In genomic region chr17:47384064-47384463, GRCm38 (mm10) we compare ENCODE assay signal across 26 mouse cellular contexts. TPM values are rescaled to one million over a fixed set of nuclear protein-coding genes. Genes with fewer than 3 reads are reported as not detected.
DNase-seq lines count a peak whose midpoint lies in the region; ATAC-seq and TF ChIP-seq lines count a peak whose summit lies in the region.
"Had no signal": no experiment of that assay in that cellular context is flagged by ENCODE, and none has a peak within 500 bp of the region (broad histone marks: within the 10 kb centered on the region; RNA-seq: fewer than 3 reads in every experiment).

No protein-coding gene starts in this region.

- WGBS in kidney, postnatal 0 days, result 90% methylated on average over 3 of the region's 3 CpGs
- WGBS in lung, embryonic 14.5 days, result 87% methylated on average over 3 of the region's 3 CpGs
- WGBS in bone marrow, adult 2 months, result 82% methylated on average over 3 of the region's 3 CpGs

- H3K9me3 ChIP-seq in kidney, postnatal 0 days (replicated peaks; ENCODE audit: low read length), result no peaks in the 10 kb centered on the region
- H3K9me3 ChIP-seq in lung, embryonic 14.5 days (ENCODE audit: low read depth, low read length), result no peaks in the 10 kb centered on the region
- H3K9me3 ChIP-seq: embryonic facial prominence, embryonic 10.5 days had no signal

- H3K27me3 ChIP-seq in kidney, postnatal 0 days (ENCODE audit: insufficient read depth, low read length), result no peaks in the 10 kb centered on the region
- no peaks in the 10 kb centered on the region for H3K27me3 ChIP-seq in lung, embryonic 14.5 days (ENCODE audit: insufficient read depth, low read length)
- H3K27me3 ChIP-seq: CH12.LX; heart, embryonic 15.5 days; lung, embryonic 15.5 days had no signal

- 0 out of 2 replicates have a peak, but pooled peaks cover 11% of the 10 kb centered on the region for H3K36me3 ChIP-seq in kidney, postnatal 0 days (ENCODE audit: insufficient read depth, low read length)
- H3K36me3 ChIP-seq in lung, embryonic 14.5 days (ENCODE audit: insufficient read depth), result peaks cover 25% of the 10 kb centered on the region

- no peak overlapping the region for H3K27ac ChIP-seq in gastrocnemius, adult 2 months
- H3K27ac ChIP-seq in kidney, postnatal 0 days, result no peak overlapping the region
- H3K27ac ChIP-seq in lung, embryonic 14.5 days (ENCODE audit: low read depth), result no peak overlapping the region
- no peak overlapping the region for H3K27ac ChIP-seq in bone marrow, adult 2 months (ENCODE audit: control insufficient read depth, insufficient read depth, low read depth, low read length, poor library complexity)
- H3K27ac ChIP-seq: embryonic facial prominence, embryonic 10.5 days; forebrain, embryonic 10.5 days; heart, embryonic 15.5 days; hindbrain, embryonic 10.5 days; lung, embryonic 15.5 days; macrophage had no signal

- DNase-seq in gastrocnemius, adult 2 months, result no peak
- DNase-seq in gastrocnemius, adult 18-20 months (ENCODE audit: low spot score), result no peak
- DNase-seq in kidney, postnatal 0 days (ENCODE audit: low spot score), result no peak
- DNase-seq in kidney, adult 8-10 months, result no peak
- DNase-seq in lung, embryonic 14.5 days, result no peak
- no peak for DNase-seq in lung, postnatal 4 days
- DNase-seq in adrenal gland, postnatal 14 days, result no peak
- DNase-seq: cerebellum, adult 9-11 months; kidney, adult 18-20 months; kidney, postnatal 25 days; right cerebral cortex, adult 18-20 months; right cerebral cortex, postnatal 4 days; thymus, adult 2 months; thymus, postnatal 4 days had no signal

- H3K9ac ChIP-seq in kidney, postnatal 0 days (ENCODE audit: low read depth, low read length), result no peak overlapping the region
- no peak overlapping the region for H3K9ac ChIP-seq in lung, embryonic 14.5 days
- H3K9ac ChIP-seq: heart, embryonic 15.5 days; lung, embryonic 15.5 days had no signal

- intact Hi-C loops in gastrocnemius, adult 2 months (cut with DNase I), result no loop called here

- H3K4me2 ChIP-seq in kidney, postnatal 0 days (ENCODE audit: low read length), result no peak overlapping the region
- H3K4me2 ChIP-seq in lung, embryonic 14.5 days, result no peak overlapping the region
- H3K4me2 ChIP-seq: heart, embryonic 15.5 days; lung, embryonic 15.5 days had no signal

- no peak for TF ChIP-seq POLR2A in bone marrow, adult 2 months (IDR thresholded peaks at IDR 0.05; ENCODE audit: borderline replicate concordance, control insufficient read depth, low read depth, low read length)

- ATAC-seq in kidney, postnatal 0 days (replicated peaks; ENCODE audit: low FRiP score, low read depth), result no peak
- ATAC-seq in lung, embryonic 14.5 days (ENCODE audit: insufficient read depth), result no peak
- ATAC-seq: midbrain, embryonic 16.5 days had no signal

- H3K4me3 ChIP-seq in gastrocnemius, adult 2 months, result no peak overlapping the region
- no peak overlapping the region for H3K4me3 ChIP-seq in kidney, postnatal 0 days (replicated peaks; ENCODE audit: low read depth, low read length)
- no peak overlapping the region for H3K4me3 ChIP-seq in lung, embryonic 14.5 days (ENCODE audit: low read depth, low read length)
- no peak overlapping the region for H3K4me3 ChIP-seq in bone marrow, adult 2 months (replicated peaks; ENCODE audit: control insufficient read depth, low read depth, low read length)
- H3K4me3 ChIP-seq: embryonic facial prominence, embryonic 10.5 days; forebrain, embryonic 10.5 days; heart, embryonic 15.5 days; hindbrain, embryonic 10.5 days; lung, embryonic 15.5 days had no signal

- H3K4me1 ChIP-seq in kidney, postnatal 0 days (replicated peaks; ENCODE audit: insufficient read depth, low read length), result no peaks in the 10 kb centered on the region
- H3K4me1 ChIP-seq in lung, embryonic 14.5 days (ENCODE audit: insufficient read depth), result no peaks in the 10 kb centered on the region
- no peaks in the 10 kb centered on the region for H3K4me1 ChIP-seq in bone marrow, adult 2 months (ENCODE audit: control insufficient read depth, insufficient read depth, low read length)
- H3K4me1 ChIP-seq: heart, embryonic 15.5 days; lung, embryonic 15.5 days had no signal

- TF ChIP-seq CTCF in gastrocnemius, adult 2 months (IDR thresholded peaks at IDR 0.05), result peak; percentile 31
- peak; percentile 35 for TF ChIP-seq CTCF in kidney, postnatal 0 days (IDR thresholded peaks at IDR 0.05; ENCODE audit: low read depth)
- TF ChIP-seq CTCF in lung, embryonic 14.5 days (IDR thresholded peaks at IDR 0.05; ENCODE audit: low read depth), result peak; percentile 33
- TF ChIP-seq CTCF in bone marrow, adult 2 months (IDR thresholded peaks at IDR 0.05; ENCODE audit: control insufficient read depth, insufficient read depth, low read length), result peak; percentile 25; the same call in 1 of the 2 replicates

RNA-seq across cellular contexts. Expression of gene Guca1b, which starts 1.1 kb away (rescaled TPM):
- total RNA-seq in gastrocnemius, adult 2 months (2021), result under 1 TPM; 0.54 to 0.78 TPM
- under 1 TPM; 0.36 to 0.41 TPM for total RNA-seq in gastrocnemius, adult 18-20 months (2021)
- 6.0 and 6.3 TPM in 2 replicates for polyA plus RNA-seq in kidney, postnatal 0 days (2015; fragmentation: Nextera tagmentation; extraction: Ambion mirVana)
- 0.41 and 0.49 TPM in 2 replicates for polyA plus RNA-seq in lung, embryonic 14.5 days (2014; fragmentation: Nextera tagmentation; extraction: Ambion mirVana)
- 0.61 and 1.2 TPM in 2 replicates for polyA plus RNA-seq in bone marrow, adult 2 months (2011; ENCODE audit: insufficient read depth, insufficient read length, low replicate concordance, missing spikeins)
- 0.79 and 1.0 TPM in 2 replicates for total RNA-seq in adrenal gland, postnatal 14 days (2021)

RNA-seq across cellular contexts. Expression of gene Mrps10, which starts 15.4 kb away (rescaled TPM):
- 10 to 100 TPM; 31.5 to 33.2 TPM for total RNA-seq in gastrocnemius, adult 2 months (2021)
- 10 to 100 TPM; 32.9 to 34.1 TPM for total RNA-seq in gastrocnemius, adult 18-20 months (2021)
- 84.4 and 86.9 TPM in 2 replicates for polyA plus RNA-seq in kidney, postnatal 0 days (2015; fragmentation: Nextera tagmentation; extraction: Ambion mirVana)
- polyA plus RNA-seq in lung, embryonic 14.5 days (2014; fragmentation: Nextera tagmentation; extraction: Ambion mirVana), result 84.1 and 86.9 TPM in 2 replicates
- 18.4 and 31.9 TPM in 2 replicates for polyA plus RNA-seq in bone marrow, adult 2 months (2011; ENCODE audit: insufficient read depth, insufficient read length, low replicate concordance, missing spikeins)
- total RNA-seq in adrenal gland, postnatal 14 days (2021), result 45.8 and 49.4 TPM in 2 replicates

RNA-seq across cellular contexts. Expression of gene Guca1a, which starts 16.3 kb away (rescaled TPM):
- total RNA-seq in gastrocnemius, adult 2 months (2021), result not detected
- not detected for total RNA-seq in gastrocnemius, adult 18-20 months (2021)
- polyA plus RNA-seq in kidney, postnatal 0 days (2015; fragmentation: Nextera tagmentation; extraction: Ambion mirVana), result 3.9 and 4.5 TPM in 2 replicates
- 1.6 and 1.7 TPM in 2 replicates for polyA plus RNA-seq in lung, embryonic 14.5 days (2014; fragmentation: Nextera tagmentation; extraction: Ambion mirVana)
- polyA plus RNA-seq in bone marrow, adult 2 months (2011; ENCODE audit: insufficient read depth, insufficient read length, low replicate concordance, missing spikeins), result 1.8 TPM in 1 of 2 replicates, not detected in the other
- 1.1 TPM in 2 replicates for total RNA-seq in adrenal gland, postnatal 14 days (2021)
- total RNA-seq: left cerebral cortex, postnatal 25 days had no signal

RNA-seq across cellular contexts. Expression of gene AI661453, which starts 52.4 kb away (rescaled TPM):
- total RNA-seq in gastrocnemius, adult 2 months (2021), result under 1 TPM; 0.23 to 0.45 TPM
- under 1 TPM; 0.39 to 0.64 TPM for total RNA-seq in gastrocnemius, adult 18-20 months (2021)
- polyA plus RNA-seq in kidney, postnatal 0 days (2015; fragmentation: Nextera tagmentation; extraction: Ambion mirVana), result 2.2 and 2.4 TPM in 2 replicates
- 2.4 TPM in 2 replicates for polyA plus RNA-seq in lung, embryonic 14.5 days (2014; fragmentation: Nextera tagmentation; extraction: Ambion mirVana)
- 0.30 and 0.68 TPM in 2 replicates for polyA plus RNA-seq in bone marrow, adult 2 months (2011; ENCODE audit: insufficient read depth, insufficient read length, low replicate concordance, missing spikeins)
- total RNA-seq in adrenal gland, postnatal 14 days (2021), result 1.4 and 1.7 TPM in 2 replicates
- total RNA-seq: CH12.LX had no signal
- polyA plus RNA-seq: neural tube, embryonic 14.5 days had no signal

RNA-seq across cellular contexts. Expression of gene 1700001C19Rik, which starts 53.1 kb away (rescaled TPM):
- total RNA-seq in gastrocnemius, adult 2 months (2021), result not detected
- not detected for total RNA-seq in gastrocnemius, adult 18-20 months (2021)
- polyA plus RNA-seq in kidney, postnatal 0 days (2015; fragmentation: Nextera tagmentation; extraction: Ambion mirVana), result 0.45 and 0.47 TPM in 2 replicates
- polyA plus RNA-seq in lung, embryonic 14.5 days (2014; fragmentation: Nextera tagmentation; extraction: Ambion mirVana), result 0.13 TPM in 1 of 2 replicates, not detected in the other
- polyA plus RNA-seq in bone marrow, adult 2 months (2011; ENCODE audit: insufficient read depth, insufficient read length, low replicate concordance, missing spikeins), result 1.4 and 1.5 TPM in 2 replicates
- total RNA-seq in adrenal gland, postnatal 14 days (2021), result 0.82 TPM in 1 of 2 replicates, not detected in the other
- total RNA-seq: CH12.LX; gastrocnemius, postnatal 4 days had no signal
- polyA plus RNA-seq: embryonic facial prominence, embryonic 10.5 days; forebrain, embryonic 10.5 days; macrophage had no signal
